Mouse (Mus musculus): Measurements from ENCODE around the gene Rnf167. TPM values are rescaled to one million over a fixed set of nuclear protein-coding genes. Genes with fewer than 3 reads are reported as not detected.
A peak's percentile ranks its signal among the peaks of the same experiment; 100 is the strongest.

The Rnf167 gene
- total and polyA plus RNA-seq, 3 experiments = 50.8 to 65.0 (median 58.7) TPM

- H3K27me3 ChIP-seq (ENCODE audit: control insufficient read depth, insufficient read depth, low read length) = no peaks in the 10 kb centered on the region
- peak within 1 kb of the TSS; percentile 89 for H3K4me3 ChIP-seq
- H3K9ac ChIP-seq (ENCODE audit: low read depth, low read length) = peak within 1 kb of the TSS; percentile 88
- peaks cover 2% of the 10 kb centered on the region for H3K4me1 ChIP-seq (ENCODE audit: control insufficient read depth, insufficient read depth, low read length)
- peak within 1 kb of the TSS; percentile 98 for H3K27ac ChIP-seq
- peaks cover 3% of the 10 kb centered on the region for H3K36me3 ChIP-seq (ENCODE audit: control insufficient read depth, insufficient read depth, low read length)
- peak; percentile 95 to 99 for DNase-seq
- intact Hi-C loops (cut with DNase I) = loop anchor here (1.0 to 2.0 kb wide), 3 partner anchors 14 to 31 kb away; partner anchors contain the start of genes Inca1, Kif1c, Pfn1 and Rnf167
- under 1% methylated on average over 44 of the region's 44 CpGs for WGBS
- TF ChIP-seq CTCF (IDR thresholded peaks at IDR 0.05) = 0 out of 2 replicates have a peak, but pooled peaks have one; percentile 3
- peak; percentile 92 for TF ChIP-seq POLR2A (IDR thresholded peaks at IDR 0.05; ENCODE audit: insufficient read depth, low read depth, low read length)
- peak; percentile 52; the same call in 1 of the 2 replicates for TF ChIP-seq EP300 (IDR thresholded peaks at IDR 0.05; ENCODE audit: insufficient read depth, low read depth, low read length)
- H3K79me2 ChIP-seq (replicated peaks; ENCODE audit: control insufficient read depth, insufficient read depth, low read length) = no peaks in the 10 kb centered on the region
Observed at GRCm38 (mm10) chr11:70668771-70669505, 21.9 kb downstream of the Rnf167 start, which contains the start of gene Spag7. Gene Spag7 (minus strand): TSS chr11:70669416.

GRCm38 (mm10) chr11:70669582-70670345 lies 22.7 kb downstream of the Rnf167 start:
- H3K4me3 ChIP-seq = peak overlapping the region; percentile 89
- no peaks in the 10 kb centered on the region for H3K27me3 ChIP-seq (ENCODE audit: control insufficient read depth, insufficient read depth, low read length)
- under 1% methylated on average over 31 of the region's 31 CpGs for whole genome bisulfite sequencing
- peaks cover 2% of the 10 kb centered on the region for H3K4me1 ChIP-seq (ENCODE audit: control insufficient read depth, insufficient read depth, low read length)
- peak overlapping the region; percentile 88 for H3K9ac ChIP-seq (ENCODE audit: low read depth, low read length)
- DNase-seq = peak; percentile 80 to 83
- no peaks in the 10 kb centered on the region; the same call in 1 of the 2 replicates for H3K36me3 ChIP-seq (ENCODE audit: control insufficient read depth, insufficient read depth, low read length)
- no peak for TF ChIP-seq EP300 (IDR thresholded peaks at IDR 0.05; ENCODE audit: insufficient read depth, low read depth, low read length)
- peak; percentile 81 for TF ChIP-seq CTCF (IDR thresholded peaks at IDR 0.05)
- no peak for TF ChIP-seq POLR2A (IDR thresholded peaks at IDR 0.05; ENCODE audit: insufficient read depth, low read depth, low read length)
- intact Hi-C loops (cut with DNase I) = loop anchor here (1.0 to 2.0 kb wide), 4 partner anchors 15 to 31 kb away; partner anchors contain the start of genes Inca1, Kif1c, Pfn1 and Rnf167
- H3K79me2 ChIP-seq (replicated peaks; ENCODE audit: control insufficient read depth, insufficient read depth, low read length) = no peaks in the 10 kb centered on the region
- peak overlapping the region; percentile 98 for H3K27ac ChIP-seq

- no peaks in the 10 kb centered on the region for H3K27me3 ChIP-seq (ENCODE audit: control insufficient read depth, insufficient read depth, low read length)
- no peak overlapping the region for H3K9ac ChIP-seq (ENCODE audit: low read depth, low read length)
- no peak for DNase-seq
- no peak overlapping the region for H3K27ac ChIP-seq
- WGBS = 69% methylated on average over 14 of the region's 14 CpGs
- no peaks in the 10 kb centered on the region for H3K79me2 ChIP-seq (replicated peaks; ENCODE audit: control insufficient read depth, insufficient read depth, low read length)
- intact Hi-C loops (cut with DNase I) = loop anchor here (1.0 kb wide), 1 partner anchor 17 kb away; no protein-coding TSS in a partner anchor
- no peaks in the 10 kb centered on the region; the same call in 1 of the 2 replicates for H3K36me3 ChIP-seq (ENCODE audit: control insufficient read depth, insufficient read depth, low read length)
- no peak overlapping the region for H3K4me3 ChIP-seq
- TF ChIP-seq EP300 (IDR thresholded peaks at IDR 0.05; ENCODE audit: insufficient read depth, low read depth, low read length) (no peak), CTCF (IDR thresholded peaks at IDR 0.05) (no peak), POLR2A (IDR thresholded peaks at IDR 0.05; ENCODE audit: insufficient read depth, low read depth, low read length) (no peak)
- H3K4me1 ChIP-seq (ENCODE audit: control insufficient read depth, insufficient read depth, low read length) = peaks cover 2% of the 10 kb centered on the region
Observed at GRCm38 (mm10) chr11:70670483-70670882, 23.4 kb downstream of the Rnf167 start.

- DNase-seq = no peak
- TF ChIP-seq POLR2A (IDR thresholded peaks at IDR 0.05; ENCODE audit: insufficient read depth, low read depth, low read length) (no peak), EP300 (IDR thresholded peaks at IDR 0.05; ENCODE audit: insufficient read depth, low read depth, low read length) (no peak), CTCF (IDR thresholded peaks at IDR 0.05) (no peak)
- Histone ChIP-seq H3K79me2 (replicated peaks; ENCODE audit: control insufficient read depth, insufficient read depth, low read length) (no peaks in the 10 kb centered on the region), H3K36me3 (ENCODE audit: control insufficient read depth, insufficient read depth, low read length) (no peaks in the 10 kb centered on the region; the same call in 1 of the 2 replicates), H3K27ac (no peak overlapping the region), H3K4me1 (ENCODE audit: control insufficient read depth, insufficient read depth, low read length) (peaks cover 2% of the 10 kb centered on the region), H3K4me3 (no peak overlapping the region), H3K9ac (ENCODE audit: low read depth, low read length) (no peak overlapping the region), H3K27me3 (ENCODE audit: control insufficient read depth, insufficient read depth, low read length) (no peaks in the 10 kb centered on the region)
- intact Hi-C loops (cut with DNase I) = no loop called here
- 83% methylated on average over 16 of the region's 16 CpGs for WGBS
Observed at GRCm38 (mm10) chr11:70671333-70672047, 24.5 kb downstream of the Rnf167 start.

GRCm38 (mm10) chr11:70674014-70674413 lies 27.0 kb downstream of the Rnf167 start:
- H3K4me3 ChIP-seq = no peak overlapping the region
- H3K36me3 ChIP-seq (ENCODE audit: control insufficient read depth, insufficient read depth, low read length) = no peaks in the 10 kb centered on the region; the same call in 1 of the 2 replicates
- TF ChIP-seq CTCF (IDR thresholded peaks at IDR 0.05) (no peak), EP300 (IDR thresholded peaks at IDR 0.05; ENCODE audit: insufficient read depth, low read depth, low read length) (no peak)
- H3K4me1 ChIP-seq (ENCODE audit: control insufficient read depth, insufficient read depth, low read length) = no peaks in the 10 kb centered on the region
- no peaks in the 10 kb centered on the region for H3K27me3 ChIP-seq (ENCODE audit: control insufficient read depth, insufficient read depth, low read length)
- no peak for DNase-seq
- H3K79me2 ChIP-seq (replicated peaks; ENCODE audit: control insufficient read depth, insufficient read depth, low read length) = no peaks in the 10 kb centered on the region
- no peak overlapping the region for H3K27ac ChIP-seq
- intact Hi-C loops (cut with DNase I) = no loop called here
- WGBS = 89% methylated on average over 6 of the region's 6 CpGs
- H3K9ac ChIP-seq (ENCODE audit: low read depth, low read length) = no peak overlapping the region
